Mouse (Mus musculus) frontal cortex, postnatal 25 days (tissue): ENCODE measurements at regions not wholly inside any gene's neighbourhood (a gene's known extent, or its start where the extent isn't known, plus 50 kb on each side); places are given as distances from the start of the nearest gene placed in this dataset.

ENCODE experiments used
- DNase-seq, 2 experiments: peaks; one replicate each; pipeline ENCODE4 v3.0.0; 2022; ENCODE audit warnings: low spot score in 2 of 2

DNA sequence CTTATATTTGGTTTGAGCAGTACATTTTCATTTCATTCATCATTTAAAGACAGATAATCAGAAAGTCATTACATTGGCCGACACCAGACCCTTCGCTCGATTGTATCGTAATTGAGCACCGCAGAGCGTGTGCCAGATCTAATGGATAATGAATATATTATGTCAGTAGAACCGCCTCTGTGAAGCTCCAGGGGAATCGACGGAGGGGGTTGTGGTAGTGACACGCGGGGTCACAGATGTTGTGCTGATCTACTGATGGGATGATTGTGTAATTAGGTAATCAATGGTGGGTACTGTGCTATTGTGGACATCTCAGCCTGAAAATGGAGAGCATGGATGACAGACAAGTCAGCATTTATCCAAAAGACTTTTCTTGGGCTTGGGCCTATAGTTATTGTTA, 414.3 kb upstream of the Tenm2 start:
- no peak for DNase-seq

DNA sequence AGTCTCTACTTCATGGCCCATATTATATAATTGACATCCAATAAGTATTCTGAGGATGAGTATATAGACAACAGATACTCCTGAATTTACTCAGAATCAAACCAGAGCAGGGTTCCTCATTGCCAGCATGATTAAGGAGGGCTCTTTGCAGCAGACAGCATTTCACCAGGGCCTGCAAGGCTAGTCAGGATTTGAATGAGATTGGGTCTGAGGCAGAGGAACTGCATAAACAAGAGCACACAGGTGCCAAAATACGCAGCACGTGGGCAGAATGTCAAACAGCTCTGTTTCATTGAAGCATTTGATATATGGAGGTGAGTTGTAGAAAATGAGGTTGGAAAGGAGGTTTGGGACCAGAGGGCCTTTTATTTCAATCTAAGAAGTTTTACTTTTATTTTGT, 387.5 kb upstream of the Tenm2 start:
- DNase-seq, result no peak

DNA sequence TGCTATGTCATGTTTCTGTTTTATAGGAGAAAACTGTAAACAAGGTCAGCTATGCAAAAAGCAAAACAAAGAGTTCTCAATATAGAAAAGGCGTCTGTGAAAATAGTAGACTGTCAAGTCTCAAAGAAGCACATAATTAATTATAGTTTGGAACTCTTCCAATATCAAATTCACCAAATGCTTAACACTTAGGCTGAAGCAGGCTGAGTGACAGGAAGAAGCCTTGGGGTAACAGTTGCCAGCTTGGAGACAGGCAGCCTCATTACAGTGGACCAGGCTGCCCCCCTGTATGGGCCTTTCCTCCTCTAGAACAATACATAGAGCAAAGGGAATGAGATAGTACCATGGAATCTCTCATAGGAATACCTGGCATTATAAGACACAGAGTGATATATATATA, 364.8 kb upstream of the Tenm2 start:
- no peak for DNase-seq

DNA sequence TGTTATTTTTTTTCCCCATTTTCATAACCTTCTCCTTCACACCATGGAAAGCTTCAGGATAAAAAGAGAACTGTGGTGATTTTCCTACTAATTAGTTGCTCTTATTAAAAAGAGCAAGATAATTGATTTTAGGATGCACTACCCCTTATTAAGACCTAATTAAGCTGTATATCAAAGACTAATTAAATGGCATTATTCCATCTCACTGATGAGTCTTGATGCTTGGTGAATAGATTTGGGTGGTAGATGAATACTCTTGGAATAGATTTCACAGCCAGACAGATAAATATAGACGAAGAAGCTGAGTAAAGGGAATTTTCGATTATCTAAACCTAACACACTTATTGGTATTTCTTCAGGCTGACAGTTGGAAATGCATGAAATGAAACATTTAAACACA, 346.5 kb upstream of the Tenm2 start:
- no peak for DNase-seq

DNA sequence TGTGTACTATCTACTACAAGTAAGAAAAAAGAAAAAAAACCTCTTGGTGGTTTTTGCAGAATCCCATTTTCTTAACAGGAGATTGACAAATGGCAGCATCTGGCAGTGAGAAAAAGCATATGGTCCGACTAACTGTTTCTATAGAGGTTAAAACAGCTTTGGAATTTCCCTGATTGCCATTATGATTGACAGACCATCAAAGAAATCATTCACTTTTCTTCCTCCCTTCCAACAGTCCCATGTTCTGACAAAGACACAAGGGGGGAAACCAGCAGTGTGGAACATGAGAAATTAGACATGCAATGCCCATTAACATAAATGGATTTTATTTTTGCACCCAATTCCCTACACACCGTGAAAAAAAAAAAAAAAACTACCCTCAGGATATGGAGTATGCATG, 297.9 kb upstream of the Tenm2 start:
- DNase-seq, result no peak

DNA sequence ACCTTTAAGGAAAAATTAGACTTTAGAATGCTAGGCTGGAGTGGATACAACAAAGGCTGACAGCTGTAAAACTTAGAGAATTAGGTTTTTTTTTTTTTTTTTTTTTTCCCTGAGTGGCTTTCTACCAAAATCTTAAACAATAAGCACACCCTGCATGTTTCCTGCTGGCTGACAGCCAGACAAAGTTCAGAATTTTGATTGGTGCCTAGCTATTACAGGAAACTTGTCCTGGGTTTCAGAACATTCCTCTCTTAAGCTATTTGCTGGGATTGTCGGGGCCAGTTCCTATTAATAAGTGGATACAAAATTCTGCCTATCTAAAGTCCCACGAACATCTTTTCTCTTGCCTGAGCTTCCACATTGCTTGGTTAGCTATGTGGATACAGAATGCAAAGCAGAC, 296.7 kb upstream of the Tenm2 start:
- DNase-seq, result no peak

DNA sequence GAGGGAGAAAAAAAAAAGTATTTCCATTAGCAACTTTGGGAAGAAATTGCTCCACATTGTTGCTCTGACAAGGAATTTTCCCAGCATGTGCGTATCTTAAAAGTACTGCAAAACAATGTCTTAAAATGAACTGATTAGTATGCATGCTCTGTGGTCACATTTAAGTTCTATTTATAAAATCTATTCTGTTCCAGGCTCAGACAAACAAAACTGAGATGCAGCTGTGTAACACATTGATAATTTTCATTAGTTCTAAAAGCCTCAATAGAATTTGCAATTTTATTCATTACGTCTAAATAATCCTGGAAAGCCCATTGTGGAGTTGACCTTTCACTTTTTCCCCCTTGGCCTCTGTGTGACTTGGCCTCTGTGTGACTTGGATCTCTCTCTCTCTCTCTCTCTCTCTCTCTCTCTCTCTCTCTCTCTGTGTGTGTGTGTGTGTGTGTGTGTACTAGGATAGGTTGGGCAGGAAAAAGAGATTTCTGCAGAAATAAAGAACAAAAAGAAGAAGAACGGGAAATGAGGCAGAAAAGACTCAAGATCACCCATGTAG, 262.8 kb upstream of the Tenm2 start:
- DNase-seq, result no peak

DNA sequence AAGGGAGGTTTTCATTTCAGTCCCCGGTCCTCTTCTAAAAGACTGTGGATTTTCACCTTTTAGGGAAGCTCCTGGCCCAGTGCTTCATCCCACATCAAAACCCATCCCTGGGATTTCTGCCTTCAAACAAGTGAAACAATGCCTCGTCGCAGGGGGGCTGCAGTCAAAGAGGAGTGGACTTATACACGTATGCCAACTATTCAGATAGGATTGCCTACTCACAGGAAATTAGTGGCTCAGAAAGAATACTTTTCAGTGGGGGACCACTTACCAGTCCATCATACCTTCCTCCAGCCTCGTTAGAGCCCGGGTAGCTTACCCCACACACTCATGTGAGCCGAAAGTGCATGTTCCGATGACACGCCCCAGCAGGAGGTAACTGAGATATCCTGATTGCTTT, 262.1 kb upstream of the Tenm2 start:
- DNase-seq, result no peak

DNA sequence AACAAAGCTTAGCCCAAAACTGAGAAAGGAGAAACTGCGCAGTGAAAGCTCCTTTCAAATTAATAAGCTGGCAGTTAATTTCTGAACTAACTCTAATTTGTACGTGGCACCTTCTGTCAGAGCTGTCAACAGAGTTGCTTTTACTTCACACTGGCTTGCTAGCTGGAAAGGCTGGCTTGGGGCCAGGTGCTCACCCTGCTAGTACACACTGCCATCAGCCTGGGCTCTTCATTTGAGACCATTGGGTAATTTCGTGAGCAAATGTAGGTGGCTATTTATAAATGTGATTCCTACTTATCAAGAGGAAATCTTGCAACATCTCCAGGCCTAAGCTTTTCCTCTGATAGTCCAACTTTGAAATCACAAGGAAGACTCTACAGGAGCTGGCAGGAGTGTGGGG, 244.5 kb upstream of the Tenm2 start:
- DNase-seq, result no peak

DNA sequence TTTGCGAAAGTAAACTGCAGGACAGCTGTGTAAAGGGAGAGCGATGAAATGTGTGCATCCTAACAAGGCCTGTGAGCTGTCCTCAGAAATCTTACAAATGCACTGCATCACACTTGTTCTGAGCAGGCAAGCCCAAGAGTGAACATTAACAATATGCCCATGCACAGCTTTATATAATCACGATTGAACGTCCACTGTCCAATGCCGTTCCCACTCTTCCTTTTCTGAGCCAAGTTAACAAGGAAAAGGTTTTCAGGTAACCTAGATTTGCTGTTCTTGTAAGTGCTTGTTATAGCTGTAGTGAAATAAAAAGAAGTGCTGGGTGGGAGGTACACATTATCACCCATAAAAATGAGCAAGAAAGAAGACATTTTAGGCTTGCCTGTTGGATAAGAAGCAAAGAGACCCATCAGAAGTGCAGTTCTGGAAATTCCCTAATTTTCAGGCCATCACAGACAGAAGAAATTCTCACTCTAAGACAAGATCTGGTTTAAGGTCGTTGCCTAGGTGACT, 243.3 kb upstream of the Tenm2 start:
- no peak for DNase-seq

DNA sequence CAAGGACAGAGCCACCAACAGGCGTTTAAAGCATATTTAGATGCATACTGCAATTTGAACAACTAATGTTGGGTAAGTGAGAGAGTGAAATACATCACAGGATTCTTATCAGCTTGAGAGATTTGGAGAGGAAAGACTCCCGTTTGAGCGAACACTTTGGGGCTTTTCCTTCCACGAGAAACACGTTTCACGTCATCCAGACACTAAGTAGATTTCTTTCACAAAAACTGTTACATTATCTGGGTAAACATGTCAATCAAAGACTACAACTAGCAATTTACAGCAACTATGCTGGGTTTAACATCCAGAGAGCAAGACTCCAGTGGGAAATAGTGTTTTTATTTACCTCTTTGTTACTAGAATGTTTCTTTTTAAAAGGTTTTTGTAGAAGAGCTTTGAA, 238.3 kb upstream of the Tenm2 start:
- no peak for DNase-seq

DNA sequence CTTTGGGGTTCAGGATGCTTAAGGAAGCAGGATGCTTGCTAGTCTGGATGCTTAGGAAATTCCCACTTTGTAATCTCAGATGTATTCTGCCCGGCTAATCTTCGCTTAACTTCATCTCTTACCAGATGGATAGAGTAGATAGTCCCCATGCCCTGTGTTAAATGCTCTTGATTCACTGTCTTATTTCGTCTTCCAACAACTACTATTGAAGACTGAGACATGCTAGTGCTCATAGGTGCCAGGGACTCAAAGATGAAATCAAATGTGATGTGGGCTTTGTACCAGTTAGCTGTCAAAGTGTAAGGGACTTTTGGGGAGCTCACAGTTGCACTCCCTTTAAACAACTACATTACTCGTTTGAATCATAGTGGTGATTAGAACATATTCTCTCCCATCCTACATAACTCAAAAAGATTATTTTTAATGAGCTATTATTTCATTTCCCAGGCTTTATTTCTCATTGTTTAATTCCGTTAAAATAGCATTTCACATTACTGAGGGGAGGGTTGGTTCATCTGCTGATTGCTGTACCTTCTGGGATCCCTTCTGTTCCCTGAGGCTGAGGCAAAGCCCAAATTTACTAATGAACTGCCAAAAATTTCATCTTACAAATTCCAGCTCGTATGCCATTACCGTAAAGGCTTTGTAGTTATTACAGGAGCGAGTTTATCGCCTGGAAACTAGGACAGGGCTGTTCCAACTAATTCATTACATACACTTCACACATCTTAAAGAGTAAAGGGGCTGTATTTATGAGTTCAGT, 228.1 kb upstream of the Tenm2 start:
- DNase-seq, result no peak

DNA sequence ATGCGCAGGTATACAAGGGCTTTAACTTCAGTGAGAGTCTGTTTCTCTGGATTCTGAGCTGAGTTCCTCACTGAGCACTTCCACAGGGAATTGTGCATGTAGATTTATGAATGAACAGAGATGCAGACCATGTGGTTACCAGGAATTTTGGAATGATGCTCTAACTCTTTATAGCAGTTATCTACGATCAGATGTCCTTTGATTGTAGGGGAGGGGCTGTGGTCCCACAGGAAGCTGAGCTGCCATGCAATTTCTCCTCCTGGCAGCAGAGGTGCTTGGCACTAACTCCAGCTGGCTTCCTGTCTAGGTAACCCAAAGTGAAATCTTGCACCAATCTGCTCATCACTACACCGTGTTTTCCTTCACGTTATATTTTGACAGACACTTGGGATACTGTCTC, 226.6 kb upstream of the Tenm2 start:
- no peak for DNase-seq

DNA sequence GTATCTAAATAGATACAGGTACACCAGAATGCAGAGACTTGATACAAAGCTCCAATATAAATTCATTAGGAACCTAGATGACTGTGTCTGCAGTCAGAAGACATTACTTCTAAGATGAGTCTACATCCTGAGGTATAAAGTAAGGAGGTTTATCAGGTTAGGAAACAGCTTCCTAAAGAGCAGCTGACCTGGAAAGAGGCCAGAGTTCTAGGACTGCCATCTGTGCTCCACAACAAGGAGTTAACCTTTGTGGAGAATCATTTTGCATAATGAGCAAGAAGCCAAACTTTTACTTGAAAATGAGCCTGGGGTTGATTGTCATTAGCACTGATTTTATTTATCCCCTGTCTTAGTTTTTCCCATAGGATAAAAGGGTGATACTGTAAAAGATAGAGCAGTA, 211.6 kb upstream of the Tenm2 start:
- DNase-seq, result no peak

DNA sequence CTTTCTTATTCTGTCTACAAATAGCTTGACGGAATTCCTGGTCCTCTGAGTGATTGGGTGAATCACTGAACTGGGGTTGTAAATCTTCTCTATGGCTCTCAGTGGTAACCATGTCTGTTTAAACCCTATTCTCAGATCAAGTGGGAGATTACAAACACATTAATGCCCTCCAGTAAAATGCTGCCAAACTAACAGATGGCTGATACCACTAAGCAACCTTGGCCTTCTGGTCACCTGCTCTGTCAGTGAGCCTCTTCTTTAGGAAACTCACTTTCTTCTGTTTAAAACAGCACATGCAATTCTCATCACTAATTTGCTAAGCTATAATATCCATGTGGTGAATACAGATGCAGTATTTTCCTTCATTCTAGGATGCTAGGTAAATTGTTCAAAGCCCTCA, 210.9 kb upstream of the Tenm2 start:
- no peak for DNase-seq

DNA sequence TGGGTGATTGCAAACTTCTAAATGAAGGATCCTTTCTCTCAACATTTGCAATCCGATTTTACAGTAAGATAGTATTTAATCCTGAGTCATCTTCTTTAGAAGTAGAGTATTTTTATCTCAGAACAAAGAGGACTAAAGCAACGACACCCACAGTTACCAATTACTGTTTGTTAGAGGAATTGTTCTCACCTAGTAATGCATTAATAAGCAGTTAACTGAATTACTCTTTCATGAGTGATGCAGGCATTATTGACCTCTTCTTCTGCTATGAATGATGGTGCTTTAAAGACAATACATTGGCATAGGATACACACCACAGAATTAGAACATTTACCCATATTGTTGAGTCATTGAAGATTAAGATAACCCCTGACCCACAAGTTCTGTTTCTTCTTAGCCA, 207.0 kb upstream of the Tenm2 start:
- DNase-seq, result no peak

DNA sequence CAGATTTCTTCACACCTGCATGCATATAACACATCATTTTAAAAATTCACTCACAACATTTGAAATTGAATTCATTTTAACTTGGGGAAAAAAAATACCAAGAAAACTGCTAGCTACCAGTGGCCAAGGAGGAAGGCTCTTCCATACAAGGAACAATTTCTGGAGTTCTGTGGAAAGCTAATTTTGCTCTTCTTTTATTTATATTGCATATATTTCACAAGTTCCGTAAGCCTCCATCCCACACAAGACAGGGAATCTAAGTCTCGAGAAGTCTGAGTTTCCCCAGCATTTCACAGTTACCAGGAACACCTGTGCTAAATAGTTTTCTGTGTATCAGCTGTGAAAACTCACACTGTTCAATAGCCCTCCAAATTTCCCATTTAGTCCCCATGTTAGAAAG, 198.8 kb upstream of the Tenm2 start:
- no peak for DNase-seq

DNA sequence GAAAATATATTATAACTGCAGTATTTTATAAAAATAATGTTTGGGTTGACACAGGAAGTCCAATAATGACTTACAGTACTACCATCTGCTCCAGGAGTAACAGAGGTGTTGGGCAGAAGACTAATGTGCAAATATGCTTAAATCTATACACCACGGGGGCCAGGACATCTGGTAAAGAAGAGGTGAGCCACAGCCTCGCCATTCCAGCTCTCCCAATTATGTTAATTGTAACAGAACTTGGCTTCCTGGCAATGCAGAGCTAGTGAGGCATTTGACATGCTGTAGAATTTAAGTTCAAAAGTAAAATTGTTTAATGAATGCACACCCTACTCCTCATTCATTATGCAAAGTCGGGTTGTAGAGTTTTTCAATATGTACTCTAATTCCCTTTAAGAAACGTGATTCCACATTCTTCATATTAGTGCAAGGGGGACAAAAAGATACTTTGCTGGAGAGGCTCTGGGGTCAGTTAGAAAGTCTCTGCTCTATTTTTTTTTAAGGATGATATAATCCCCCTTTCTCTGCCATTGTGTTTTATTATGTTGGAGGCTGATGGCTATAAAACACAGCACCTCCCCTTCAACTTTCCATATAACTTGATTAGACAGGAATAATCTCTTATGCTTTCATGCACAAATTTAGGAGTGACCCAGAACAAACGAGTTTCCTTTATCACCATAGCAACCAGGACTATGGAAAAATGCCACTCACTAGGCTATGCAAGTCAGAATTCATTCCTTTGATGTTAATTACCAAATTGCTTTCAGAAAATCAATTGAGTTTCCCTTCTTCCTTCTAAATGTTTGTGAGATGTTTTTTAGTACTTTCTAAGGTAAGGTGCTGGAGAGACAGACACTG, 188.8 kb upstream of the Tenm2 start:
- DNase-seq, result no peak

DNA sequence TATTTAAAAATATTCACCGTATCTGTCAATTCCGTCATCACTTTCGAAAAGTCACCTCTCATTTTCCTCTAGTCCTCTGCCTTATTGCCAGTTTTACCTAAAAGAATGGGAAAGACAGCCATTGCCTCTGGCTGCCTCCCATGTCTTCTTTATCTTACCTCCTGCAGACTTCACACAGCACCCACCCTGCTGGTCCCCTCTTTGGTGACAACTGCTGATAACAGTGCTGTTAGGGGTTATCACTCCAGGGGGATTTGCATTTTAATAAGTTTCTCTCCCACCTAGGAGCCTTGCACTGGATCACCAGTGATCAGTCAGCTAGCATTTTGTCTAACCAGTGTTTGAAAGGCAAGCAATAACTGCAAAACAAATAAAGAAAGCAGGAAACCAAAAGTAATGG, 177.1 kb upstream of the Tenm2 start:
- no peak for DNase-seq

DNA sequence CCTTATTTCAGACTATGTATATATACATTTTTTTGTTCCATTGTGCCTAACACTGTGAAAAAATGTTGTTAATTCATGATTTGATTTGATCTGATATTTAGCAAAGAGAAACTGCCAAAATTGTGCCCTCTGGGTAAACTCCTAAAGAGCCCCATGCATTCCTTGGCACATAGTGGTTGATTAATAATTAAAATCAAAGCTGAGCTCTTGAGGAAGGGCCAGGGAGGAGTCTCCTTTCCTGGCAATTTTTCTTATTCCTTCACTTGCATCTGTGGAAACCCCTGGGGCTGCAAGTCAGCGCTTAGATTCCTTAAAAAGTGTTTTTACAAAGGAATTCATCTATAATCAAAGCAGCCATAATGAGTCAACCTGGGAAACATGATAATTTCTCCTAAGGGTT, 132.2 kb upstream of the Tenm2 start:
- no peak for DNase-seq

DNA sequence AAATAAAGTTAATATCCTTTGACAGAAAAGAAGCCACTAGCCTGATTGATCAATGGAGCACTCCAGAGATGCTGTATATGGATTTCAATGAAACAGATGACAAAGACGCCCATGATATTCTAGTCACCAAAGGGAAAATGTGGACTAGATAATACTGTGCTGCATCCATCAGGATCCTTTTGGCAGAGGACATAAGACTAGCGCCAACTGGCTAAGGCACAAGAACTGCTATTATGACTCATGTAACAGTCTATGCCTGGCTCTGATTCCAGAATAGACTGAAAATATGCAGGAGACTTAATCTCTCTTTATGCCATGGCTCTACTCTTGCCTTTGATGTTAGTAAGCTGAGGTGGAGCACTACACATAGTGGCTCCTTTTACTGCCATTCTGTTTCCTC, 128.7 kb upstream of the Tenm2 start:
- peak in 1 of 2 experiments; percentile 5 for DNase-seq

DNA sequence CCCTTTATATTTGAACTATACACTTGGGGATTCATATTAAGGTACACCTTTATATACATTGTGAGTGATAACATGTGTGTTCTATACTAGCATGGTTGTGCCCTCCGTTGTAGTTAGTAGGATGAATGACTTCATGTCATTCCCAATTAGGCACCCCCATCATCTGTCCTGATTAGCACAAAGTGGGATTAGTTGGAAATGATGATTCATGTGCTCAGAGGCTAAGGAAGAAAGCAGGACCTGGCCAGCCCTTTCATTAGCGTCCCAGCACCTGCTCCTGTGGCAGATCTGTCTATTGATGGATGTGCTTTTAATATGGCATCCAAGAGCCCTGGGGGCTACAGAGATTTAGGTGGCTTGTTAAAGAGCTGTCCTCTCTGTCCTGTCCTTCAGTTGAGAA, 119.3 kb upstream of the Tenm2 start:
- no peak for DNase-seq

DNA sequence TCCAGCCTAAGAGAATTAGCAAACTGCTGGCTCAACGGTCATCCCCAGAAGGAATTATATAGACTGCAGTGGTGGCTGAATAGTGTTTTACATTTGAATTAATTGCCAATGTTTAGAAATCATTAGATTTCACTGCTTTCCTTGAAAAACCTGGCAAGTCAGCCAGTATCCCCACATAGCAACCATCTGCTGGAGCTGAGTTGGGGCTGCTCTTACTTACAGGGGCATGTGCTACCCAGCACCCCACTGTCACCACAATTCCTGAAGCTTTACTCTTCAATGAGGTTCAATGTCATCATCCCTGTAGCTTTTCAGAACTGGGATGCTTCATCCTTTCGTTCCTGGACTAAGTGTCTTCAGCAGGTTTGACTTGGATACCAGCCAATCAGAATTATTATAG, 73.9 kb upstream of the Tenm2 start:
- no peak for DNase-seq
